Mouse (Mus musculus) adrenal gland, postnatal 14 days (tissue): ENCODE data around the gene Fam32a. TPM values are rescaled to one million over a fixed set of nuclear protein-coding genes. Genes with fewer than 3 reads are reported as not detected.

Experiments used
- DNase-seq: peaks from one replicate; pipeline ENCODE4 v3.0.0; 2021; ENCODE audit warnings: mixed read lengths
- total RNA-seq: library from RNA; stranded (reverse); gene quantifications from 2 replicates; pipeline ENCODE4 v1.2.3, GENCODE M21; 2021

Gene Fam32a
- total RNA-seq, 1 experiment from 2014 or later = 51.9 TPM

DNA sequence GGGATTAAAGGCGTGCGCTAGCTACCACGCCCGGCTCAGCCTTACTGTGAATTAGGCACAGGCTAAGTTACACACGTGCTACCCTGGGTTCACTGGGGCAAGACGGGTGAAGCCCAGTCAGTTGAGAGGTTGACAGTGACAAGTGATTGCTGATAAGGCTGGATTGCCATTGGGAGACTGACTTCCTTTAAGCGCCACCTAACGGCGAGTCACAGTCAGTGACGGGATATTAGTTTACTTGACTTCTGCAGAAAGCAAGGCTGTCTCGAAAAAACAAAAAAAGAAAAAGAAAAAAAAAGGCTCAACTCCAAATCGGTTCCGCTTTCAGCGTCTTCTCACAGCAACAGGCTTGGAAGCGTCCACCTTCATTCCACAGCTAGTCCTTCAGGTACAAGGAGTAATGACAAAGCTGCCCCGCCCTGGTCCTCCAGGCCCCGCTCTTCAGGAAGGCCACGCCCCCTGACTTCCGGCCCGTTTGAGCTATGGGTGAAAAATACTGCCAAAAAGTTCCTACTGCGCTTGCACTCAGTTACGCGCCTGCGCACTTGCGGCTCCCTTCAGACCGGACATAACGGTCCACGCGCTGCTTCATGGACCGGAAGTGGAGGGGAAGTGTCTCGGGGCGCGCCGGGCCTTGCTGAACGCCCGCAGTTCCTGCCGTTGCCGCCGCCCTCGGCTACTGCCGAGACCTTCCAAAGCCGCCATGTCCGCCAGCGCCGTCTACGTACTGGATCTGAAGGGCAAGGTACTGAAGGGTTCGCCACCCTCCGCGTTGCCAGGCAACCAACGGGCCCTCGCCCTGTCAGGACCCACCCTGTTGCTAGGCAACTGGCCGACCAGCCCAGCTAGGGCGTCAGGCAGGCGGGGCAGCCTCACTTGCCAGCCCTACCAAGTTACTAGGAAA is 20.2 kb downstream of the Fam32a start, which contains the start of gene Ap1m1:
Ap1m1 (plus strand) TSS at position 520 of the 904 bp plus-strand sequence.
- DNase-seq = peak; percentile 98

DNA sequence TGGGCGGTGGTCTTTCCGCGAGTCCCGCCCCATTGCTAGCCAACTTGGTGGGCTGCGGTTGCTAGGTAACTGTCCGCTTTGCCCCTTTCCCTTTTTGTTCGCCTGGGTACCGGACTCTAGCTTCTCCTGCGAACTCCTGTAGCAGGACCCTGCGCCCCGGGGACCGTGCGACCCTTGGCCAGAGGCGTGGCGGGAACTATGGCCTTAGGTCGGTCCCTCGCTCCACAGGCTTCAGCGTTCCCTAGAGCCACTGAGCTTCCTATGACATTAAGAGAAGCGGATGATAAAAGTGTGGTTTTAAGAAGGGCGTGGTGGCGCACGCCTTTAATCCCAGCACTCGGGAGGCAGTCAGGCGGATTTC is 20.9 kb downstream of the Fam32a start:
- DNase-seq = no peak

DNA sequence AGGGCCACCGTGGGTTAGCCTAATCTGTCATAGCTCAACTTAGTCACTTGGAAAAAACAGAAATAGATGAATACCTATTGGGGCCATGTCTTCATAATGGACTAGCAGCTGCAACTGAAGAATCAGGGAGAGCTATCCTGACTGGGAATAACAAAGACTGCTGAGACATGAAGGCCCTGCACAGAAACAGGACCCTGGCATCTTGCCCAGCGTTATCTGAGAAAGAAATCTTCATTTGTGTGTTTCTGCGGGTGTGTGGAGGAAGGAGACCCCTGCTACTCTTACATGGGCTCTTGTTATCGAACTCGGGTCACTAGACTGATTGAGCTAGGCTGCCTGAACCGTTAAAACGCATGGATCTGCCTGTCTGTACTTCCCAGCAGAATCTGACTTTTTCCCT is 21.4 kb downstream of the Fam32a start:
- no peak for DNase-seq

DNA sequence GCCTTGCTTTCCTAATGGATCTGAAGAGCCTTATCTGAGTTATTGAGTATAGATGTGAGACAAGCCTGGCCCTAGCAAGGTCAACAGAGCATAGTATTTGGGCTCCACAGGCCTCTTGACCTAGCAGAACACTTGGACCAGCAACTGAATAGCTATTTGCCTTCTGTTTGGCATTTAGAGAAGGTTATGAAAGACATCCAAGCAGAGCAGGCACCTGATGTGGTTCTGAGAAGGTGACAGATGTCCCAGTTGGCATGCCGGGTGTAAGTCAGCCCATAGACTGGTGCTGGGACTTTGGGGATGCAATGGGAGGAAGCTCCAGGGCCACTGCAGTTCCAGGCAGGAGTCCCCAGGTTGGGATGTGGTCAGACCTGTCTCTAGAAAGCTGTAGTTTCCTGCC is 22.7 kb downstream of the Fam32a start:
- DNase-seq = peak; percentile 48

DNA sequence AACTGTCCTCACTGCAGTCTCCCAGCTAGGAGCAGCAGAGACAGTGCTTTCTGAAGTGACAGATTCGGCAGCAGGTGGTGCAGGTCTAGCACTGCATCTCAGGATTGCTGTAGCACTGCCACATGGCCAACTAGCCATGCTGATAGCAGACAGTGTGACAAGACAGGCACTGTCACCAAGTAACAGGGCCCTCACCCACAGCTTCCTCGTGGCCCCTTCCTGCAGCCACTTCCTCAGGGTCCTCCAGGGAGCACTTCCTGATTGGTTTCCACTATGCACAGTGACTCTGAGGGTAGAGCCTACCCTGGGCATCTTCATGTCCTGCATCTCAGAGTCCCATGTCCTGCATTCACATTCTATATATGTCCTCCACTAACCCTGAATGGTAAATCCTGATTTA is 25.1 kb downstream of the Fam32a start:
- DNase-seq = no peak

DNA sequence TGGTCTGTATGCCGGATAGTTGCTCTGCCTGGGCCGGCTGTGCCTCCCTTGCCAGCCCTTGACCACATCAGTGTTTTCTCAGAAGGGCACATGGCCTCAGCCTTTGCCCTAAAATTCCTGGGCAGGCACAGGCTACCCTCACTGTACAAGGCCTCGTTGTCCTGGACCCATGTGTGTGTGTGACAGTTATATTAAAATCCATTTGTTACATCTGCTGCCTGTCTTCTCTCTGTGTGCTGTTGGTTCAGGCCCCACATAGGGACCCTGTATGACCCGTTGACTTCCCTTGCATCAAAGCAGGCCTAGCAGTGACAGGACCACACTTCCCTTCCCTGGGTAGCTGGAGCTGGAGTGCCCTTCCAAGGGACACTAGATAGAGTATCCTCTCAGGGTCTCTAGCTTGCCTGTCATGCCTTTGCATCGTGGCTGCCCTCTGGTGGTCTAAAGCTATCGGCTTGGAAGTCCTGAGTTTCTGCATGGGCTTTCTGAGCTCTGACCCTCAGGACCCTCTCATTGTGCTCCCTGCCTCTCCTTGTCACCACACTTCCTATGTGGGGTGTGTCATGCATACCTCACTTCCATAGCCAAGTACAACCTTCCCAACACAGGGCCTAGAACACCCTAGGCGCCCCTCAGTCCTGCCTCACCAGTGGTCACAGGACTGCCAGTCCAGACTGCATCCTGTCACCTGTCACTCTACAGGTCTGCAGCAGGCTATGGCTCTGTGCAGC is 37.8 kb downstream of the Fam32a start:
- peak; percentile 66 for DNase-seq

DNA sequence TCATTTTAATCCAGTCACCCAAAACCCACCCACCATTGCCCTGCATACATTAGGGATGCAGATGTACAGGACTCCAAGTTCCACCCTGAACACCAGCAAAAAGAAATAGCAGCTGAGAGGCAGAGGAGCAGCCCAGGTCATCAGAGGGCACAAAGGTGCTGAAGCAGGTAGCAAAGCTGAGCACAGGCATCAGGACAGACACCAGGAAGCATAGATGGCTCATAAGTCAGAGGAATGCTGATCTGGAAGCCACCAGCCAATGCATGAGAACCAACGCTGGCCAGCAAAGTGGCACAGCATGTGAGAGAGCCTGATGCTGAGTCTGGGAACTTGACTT is 38.3 kb downstream of the Fam32a start:
- no peak for DNase-seq

DNA sequence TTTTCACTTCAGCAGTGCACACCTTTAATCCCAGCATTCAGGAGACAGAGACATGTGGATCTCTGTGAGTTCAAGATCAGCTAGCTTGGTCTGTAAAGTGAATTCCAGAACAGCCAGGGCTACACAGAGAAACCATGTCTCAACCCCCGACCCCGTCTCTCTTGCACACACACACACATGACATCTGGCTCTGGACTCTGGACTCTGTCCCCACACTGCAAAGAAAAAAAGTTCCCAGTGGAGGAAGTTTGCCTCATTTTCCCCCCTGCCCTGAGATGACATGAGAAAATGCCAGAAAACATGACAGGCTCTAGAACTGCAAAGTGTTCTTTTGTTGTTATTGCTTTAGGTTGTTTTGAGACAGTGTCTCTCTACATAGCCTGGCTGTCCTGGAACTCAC is 40.3 kb downstream of the Fam32a start:
- no peak for DNase-seq

DNA sequence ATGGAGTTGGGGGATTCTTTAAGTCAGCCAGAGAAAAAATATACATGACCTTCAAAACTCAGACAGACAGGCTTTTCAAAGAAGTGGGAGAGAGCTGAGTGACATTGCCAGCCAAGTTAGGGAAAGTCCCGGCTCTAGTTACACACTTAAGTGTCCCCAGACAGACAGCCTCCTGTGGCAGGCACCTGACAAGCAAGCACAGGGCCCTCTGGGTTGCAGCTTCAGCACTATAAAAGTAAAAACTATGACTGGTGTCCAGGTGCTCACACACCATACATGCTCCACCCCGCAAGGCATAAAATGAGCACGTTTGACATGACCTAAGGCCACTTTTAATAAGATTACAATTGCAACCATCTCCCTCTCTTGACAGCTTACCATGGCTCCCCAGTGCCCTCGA is 41.1 kb downstream of the Fam32a start:
- no peak for DNase-seq

DNA sequence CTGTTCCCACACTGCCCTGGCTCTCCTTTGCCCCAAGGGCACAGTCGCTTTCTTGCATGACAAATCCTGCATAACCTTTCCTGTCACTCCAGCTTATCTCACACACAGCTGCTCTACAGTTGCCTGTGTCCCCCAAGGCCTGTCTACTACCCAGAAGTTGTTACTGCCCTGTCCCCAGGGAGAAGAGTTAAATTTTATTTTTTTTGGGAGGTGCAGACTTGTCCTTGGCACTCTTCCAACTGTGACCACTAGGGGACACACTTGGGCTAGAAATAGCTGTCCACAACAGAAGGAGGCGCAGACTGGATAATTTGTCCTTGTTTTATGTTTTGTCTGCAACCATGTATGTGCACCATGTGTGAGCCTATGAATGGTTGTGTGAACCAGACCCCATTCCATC is 41.5 kb downstream of the Fam32a start:
- peak; percentile 85 for DNase-seq

DNA sequence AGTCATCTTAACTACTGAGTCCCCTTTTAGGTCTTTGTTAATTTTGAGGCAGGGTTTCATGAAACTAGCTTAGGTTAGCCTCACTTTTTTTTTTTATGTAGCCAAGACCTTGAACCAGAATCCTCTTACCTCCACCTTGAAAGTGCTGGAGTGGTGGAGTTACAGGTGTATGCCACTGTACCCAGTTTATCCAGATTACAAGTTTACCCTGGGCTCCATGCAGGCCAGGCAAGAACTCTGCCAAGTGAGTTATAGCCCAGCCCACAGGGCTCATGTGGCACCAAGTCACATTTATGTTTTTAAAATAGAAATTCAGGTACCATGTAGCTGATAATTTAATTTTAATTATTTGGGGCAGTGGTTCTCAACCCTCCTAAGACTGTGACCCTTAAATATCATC is 41.9 kb downstream of the Fam32a start:
- DNase-seq = no peak

DNA sequence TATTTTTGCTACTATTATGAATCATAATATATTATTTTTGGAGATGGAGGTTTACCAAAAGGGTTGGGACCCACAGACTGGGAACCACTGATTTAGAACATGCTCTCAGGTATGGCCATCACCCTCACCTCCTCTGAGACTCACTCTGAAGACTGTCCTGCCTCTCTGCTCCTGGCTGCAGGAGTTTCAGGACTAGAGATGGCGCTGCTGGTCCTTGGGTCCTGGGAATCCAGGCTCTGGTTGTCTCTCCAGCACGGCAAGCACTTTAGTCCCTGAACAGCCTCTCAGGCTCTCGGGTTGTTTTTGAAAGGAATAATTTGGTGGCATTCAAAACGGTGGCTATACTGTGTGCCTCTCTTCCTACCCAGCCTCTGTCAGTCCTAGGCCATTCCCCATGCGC is 42.3 kb downstream of the Fam32a start:
- DNase-seq = peak; percentile 56

DNA sequence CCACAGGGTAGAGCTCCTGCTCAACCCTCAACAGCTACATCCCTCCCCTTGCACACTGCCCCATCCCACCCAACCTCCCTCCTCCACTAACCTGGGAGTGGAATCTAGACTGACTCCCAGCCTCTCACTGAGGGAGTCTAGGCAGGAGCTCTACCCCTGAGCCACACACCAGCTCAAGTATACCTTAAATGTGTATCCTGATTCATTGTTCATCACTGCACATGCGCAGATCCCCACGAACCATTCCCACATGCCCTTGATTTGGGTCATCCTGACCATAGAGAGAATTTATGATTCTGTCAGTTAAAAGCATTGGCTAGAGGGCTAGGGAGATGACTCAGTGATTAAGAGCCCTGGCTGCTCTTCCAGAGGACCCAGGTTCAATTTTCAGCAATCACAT is 43.2 kb downstream of the Fam32a start:
- DNase-seq = peak; percentile 79

DNA sequence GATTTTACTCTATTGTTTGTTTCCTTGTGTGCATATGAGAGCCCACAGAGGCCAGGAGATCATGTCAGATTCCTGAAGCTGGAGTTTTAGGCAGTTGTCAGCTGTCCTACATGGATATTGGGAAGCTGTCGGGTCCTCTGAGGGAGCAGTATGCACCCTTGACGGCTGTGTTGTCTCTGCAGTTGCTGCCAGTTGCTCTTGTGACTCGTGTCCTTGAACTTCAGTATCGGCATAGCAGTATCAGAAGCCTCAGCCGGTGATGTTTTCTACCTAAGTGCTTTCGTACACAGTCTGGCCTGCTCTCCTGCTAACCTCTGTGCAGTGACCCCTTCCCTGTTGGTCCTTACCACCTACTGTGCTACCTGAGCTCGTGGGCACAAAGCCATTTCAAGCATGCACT is 43.9 kb downstream of the Fam32a start:
- peak; percentile 40 for DNase-seq

DNA sequence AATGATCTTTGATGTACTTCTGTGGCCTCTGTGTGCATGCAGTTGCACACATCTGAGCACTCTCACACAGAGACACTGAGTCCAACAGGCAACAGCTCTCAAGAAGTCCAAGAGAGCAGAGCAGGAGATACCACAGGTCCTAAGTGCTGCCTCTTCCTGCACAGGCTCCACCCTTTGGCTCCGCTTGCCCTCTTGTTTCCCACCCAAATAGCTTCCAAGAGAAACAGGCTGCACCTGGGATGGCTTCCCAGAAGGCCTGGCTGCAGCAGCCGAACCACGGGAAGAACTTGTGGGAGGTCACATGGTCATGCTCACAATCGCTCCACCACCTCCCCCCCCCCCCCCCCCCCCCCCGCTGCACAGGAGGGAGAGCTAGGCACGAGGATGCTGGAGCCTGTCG is 45.8 kb downstream of the Fam32a start:
- DNase-seq = peak; percentile 47

DNA sequence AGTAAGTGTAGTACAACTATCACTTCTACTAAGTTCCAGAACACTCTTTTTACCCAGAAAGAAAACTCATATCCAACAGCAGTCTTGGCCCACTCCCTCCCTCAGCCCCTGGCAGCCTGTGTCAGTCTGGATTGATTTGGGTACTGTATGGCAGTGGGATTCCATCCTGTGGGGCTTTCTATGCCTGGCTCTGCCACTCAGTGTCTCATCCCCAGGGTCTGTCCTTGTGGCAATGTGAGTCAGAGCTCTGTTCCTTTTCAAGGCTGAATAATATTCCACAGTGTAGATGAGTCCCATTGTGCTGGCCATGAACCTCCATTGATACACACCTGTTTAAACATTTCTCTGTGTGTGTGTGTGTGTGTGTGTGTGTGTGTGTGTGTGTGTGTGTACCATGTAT is 47.1 kb downstream of the Fam32a start:
- DNase-seq = no peak

DNA sequence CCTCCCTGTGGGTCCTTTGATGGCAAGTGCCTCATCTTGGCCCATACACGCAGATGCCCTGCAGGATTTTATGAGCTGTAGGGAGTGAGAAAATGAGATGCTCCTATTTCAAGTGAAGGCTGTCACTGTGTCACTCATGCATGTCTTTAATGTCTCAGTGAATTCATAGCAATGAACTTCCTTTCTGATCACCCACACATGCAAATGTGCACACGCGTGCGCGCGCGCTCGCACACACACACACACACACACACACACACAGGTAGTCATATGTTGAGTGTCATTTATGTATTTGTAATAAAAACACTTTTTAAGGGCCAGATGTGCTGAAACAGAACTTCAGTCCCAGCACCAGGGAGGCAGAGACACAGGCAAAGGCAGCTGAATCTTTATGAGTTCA is 47.6 kb downstream of the Fam32a start:
- no peak for DNase-seq

DNA sequence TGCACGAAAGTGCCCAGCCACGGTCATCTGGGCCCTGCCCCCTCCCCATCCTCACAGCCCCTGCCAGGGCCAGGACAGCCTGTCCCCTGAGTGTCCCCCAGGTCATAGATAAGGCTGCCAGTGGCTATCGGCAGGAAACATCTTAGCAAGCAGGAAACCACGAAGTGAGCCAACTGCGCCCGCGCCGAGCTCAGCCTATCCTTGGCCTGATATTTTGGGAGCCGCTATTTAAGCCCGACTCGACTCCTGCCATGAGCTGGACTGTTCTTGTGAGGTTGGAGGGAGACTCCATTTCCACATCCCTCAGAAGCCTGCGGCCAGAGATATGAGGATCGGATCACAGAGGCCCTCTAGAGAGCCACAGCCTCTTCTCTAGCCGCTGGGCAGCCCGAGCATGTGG is 48.8 kb downstream of the Fam32a start:
- DNase-seq = peak; percentile 78

DNA sequence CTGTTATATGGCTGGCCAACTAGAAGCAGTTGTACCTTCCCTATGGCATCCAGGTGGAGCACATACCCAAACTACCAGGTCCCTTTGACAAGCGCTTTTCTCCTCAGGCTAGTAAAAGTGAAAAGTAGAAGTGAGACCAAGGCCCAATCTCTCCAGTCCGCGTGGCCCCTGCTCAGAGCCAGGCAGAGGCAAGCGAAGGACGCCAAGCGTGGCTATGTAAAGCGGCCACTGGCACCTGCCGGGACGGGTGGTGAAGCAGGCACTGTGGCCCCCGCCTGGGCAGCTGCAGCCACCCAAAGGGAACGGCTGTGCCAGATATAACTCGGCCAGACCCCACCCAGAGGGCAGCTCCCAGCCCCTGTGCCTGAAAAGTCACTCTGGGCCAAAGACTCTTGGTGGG is 51.1 kb downstream of the Fam32a start:
- DNase-seq = no peak

DNA sequence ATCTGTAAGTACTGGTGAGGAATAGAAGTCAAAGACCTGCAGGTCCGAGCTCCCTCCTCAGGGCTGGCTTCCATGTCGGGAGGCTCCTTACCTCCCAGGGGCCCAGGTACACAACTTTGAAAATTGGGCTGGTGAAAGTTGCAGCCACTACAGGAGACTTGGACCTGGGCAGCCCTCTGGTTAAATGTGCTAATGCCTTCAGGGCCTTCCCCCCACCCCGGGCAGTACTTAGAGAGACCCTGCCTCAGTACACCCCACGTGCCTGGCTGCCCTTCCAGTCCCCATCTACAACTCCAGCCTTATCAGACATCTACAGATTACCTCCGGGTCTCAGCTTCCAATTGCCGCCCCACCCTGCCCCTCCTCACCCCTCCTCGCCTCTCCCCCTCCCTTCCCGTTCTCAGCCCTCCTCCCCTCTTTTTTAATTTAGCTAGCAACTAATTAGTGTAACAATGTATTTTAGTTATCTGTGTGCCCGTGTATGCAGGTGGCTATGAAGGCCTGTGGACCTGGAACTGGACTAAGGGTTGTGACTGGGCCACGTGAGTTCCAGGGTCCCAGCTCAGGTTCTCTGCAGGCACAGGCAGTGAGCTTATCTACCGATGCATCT is 51.6 kb downstream of the Fam32a start:
- no peak for DNase-seq

DNA sequence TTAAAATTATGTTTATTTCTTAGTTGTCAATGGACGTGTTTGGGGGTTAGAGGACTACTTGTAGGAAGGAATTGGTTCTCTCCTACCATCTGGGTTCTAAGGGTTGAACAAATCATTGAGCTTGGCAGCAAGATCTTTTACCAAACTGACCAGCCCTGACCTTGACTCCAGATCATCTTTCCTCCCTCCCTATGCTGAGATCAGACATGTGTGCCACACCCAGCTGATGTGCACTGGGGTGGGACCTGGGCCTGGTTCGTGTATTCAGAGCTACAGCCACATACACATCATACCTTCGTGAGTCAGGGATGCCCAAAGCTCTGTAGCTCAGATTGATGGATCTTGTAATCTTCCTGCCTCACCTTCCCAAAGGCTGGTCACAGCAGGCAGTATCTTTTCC is 52.2 kb downstream of the Fam32a start:
- no peak for DNase-seq

DNA sequence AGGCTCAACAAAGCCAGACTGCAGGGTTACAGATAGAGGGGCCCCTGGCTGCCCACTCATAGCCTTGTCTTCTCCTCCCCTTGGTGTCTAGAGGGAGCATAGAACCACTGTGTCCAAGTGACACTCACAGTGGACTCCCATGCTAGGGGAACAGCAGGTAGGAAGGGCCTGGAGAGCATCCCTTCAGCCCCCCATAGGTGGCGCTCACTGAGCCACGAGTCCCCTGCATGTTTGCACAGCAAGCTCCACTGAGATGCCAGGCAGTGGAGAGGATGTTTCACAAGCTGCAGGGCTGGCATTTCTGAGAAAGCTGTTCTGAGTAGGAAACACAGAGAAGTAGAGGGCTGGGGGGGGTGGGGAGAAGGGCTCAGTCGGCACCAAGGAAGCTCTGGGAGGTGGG is 52.8 kb downstream of the Fam32a start:
- DNase-seq = peak; percentile 85

DNA sequence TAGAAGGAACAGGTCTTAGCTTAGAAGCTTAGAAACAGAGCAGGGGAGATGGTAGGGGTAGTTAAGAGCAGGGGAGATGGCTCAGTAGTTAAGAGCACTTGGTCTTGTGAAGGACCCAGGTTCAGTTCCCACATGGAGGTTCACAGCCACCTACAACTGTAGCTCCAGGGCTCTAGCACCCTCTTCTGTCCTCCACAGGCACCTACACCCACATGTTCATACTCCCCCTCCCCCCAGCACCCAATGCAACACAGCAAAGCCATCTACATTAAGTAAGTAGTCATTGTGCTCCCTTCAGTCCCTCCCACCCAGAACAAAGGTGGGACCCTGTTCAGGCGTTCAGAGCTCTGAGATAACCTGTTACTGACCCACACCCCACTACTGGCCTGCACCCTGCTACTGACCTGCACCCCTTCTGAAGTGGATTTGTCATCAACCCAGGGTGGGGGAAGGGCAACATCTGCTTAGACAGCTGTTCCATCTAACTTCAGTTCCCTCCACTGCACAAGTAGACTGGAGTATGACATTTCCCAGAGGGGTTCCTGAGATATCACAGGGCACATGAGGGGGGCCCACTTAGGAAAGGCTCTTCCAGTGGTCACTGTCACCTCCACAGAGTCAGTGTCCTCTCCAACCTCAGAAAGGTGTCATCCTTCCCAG is 53.7 kb downstream of the Fam32a start:
- no peak for DNase-seq
